Mouse (Mus musculus): ENCODE measurements around the gene Adora2b. TPM values are rescaled to one million over a fixed set of nuclear protein-coding genes. Genes with fewer than 3 reads are reported as not detected.

Adora2b gene
- polyA plus RNA-seq, 2 experiments = 0.42 to 1.2 TPM

DNA sequence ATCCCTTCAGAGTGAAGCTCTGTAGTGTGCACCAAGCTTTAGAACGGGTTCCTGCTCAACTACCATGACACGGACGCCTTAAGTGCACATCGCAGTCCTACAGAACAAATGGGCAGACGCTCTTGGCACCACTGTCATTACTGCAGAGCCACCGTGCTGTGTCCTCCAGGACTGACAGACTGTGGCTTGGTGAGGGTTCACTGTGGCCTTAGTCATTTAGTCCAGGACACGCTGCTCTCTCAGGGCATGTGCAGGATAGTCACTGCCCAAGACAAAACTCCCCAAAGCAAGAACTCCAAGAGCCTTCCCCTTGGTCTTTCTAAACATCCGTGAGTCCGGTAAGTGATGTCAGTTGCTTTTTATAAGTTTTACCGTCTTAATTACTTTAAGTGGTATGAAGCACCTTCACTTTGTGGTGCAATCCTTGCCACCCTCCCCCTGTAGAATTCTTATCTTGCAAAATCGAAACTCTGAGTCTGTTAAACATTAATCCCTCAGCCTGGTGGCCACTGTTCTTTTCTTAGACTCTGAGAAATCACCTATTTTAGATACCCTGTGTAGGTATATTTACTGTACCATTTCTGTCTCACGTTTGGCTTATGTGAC is 35.3 kb upstream of the Adora2b start:
- TF ChIP-seq CTCF (IDR thresholded peaks at IDR 0.05; ENCODE audit: low read depth) = no peak
- no peak for TF ChIP-seq EP300 (IDR thresholded peaks at IDR 0.05; ENCODE audit: low read depth)
- H3K9me3 ChIP-seq (ENCODE audit: control insufficient read depth, low read length) = no peaks in the 10 kb centered on the region
- DNase-seq (ENCODE audit: low read depth in 3 of 3, low spot score in 3 of 3) (no peak), ATAC-seq (ENCODE audit: insufficient read depth) (no peak)
- no peak overlapping the region for H3K4me2 ChIP-seq (ENCODE audit: low read depth)
- H3K9ac ChIP-seq (replicated peaks) = no peak overlapping the region
- WGBS (ENCODE audit: insufficient replicate concordance) = 82% methylated on average over 12 of the region's 12 CpGs
- no peaks in the 10 kb centered on the region for H3K4me1 ChIP-seq (replicated peaks; ENCODE audit: control insufficient read depth in 2 of 2, insufficient read depth in 2 of 2, low read length in 1 of 2)
- H3K27me3 ChIP-seq (ENCODE audit: control insufficient read depth, insufficient read depth, low read length) = no peaks in the 10 kb centered on the region
- no peak overlapping the region for H3K4me3 ChIP-seq (ENCODE audit: insufficient read depth in 1 of 2, low read depth in 2 of 2, low read length in 2 of 2)
- no peaks in the 10 kb centered on the region for H3K36me3 ChIP-seq (replicated peaks; ENCODE audit: control insufficient read depth, insufficient read depth, low read depth)
- H3K27ac ChIP-seq = no peak overlapping the region

DNA sequence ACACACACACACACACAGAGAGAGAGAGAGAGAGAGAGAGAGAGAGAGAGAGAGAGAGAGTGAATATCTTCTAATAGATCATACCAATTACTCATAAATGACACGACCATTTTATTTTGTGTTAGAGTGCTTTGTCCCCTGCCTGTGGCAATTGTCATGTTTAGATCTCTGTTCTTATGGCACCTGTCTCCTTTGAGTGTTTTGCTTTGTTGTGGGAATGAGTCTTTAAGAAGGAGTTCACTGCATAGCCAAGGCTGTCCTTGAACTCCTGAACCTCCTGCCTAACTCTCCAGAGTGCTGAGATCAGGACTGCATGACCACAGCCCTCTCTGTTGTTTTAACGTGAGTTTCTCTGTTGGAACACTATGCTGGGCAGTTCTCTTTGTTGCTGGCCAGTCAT is 33.7 kb upstream of the Adora2b start:
- Histone ChIP-seq H3K27ac (no peak overlapping the region), H3K4me1 (replicated peaks; ENCODE audit: control insufficient read depth in 2 of 2, insufficient read depth in 2 of 2, low read length in 1 of 2) (no peaks in the 10 kb centered on the region), H3K27me3 (ENCODE audit: control insufficient read depth, insufficient read depth, low read length) (no peaks in the 10 kb centered on the region), H3K36me3 (replicated peaks; ENCODE audit: control insufficient read depth, insufficient read depth, low read depth) (no peaks in the 10 kb centered on the region; the same call in 1 of the 2 replicates), H3K4me3 (ENCODE audit: insufficient read depth in 1 of 2, low read depth in 2 of 2, low read length in 2 of 2) (no peak overlapping the region), H3K9me3 (ENCODE audit: control insufficient read depth, low read length) (no peaks in the 10 kb centered on the region), H3K9ac (replicated peaks) (no peak overlapping the region), H3K4me2 (ENCODE audit: low read depth) (no peak overlapping the region)
- 74% methylated on average over 2 of the region's 2 CpGs for WGBS (ENCODE audit: insufficient replicate concordance)
- TF ChIP-seq CTCF (IDR thresholded peaks at IDR 0.05; ENCODE audit: low read depth) (no peak), EP300 (IDR thresholded peaks at IDR 0.05; ENCODE audit: low read depth) (no peak)
- ATAC-seq (ENCODE audit: insufficient read depth) (no peak), DNase-seq (ENCODE audit: low read depth in 3 of 3, low spot score in 3 of 3) (no peak)

DNA sequence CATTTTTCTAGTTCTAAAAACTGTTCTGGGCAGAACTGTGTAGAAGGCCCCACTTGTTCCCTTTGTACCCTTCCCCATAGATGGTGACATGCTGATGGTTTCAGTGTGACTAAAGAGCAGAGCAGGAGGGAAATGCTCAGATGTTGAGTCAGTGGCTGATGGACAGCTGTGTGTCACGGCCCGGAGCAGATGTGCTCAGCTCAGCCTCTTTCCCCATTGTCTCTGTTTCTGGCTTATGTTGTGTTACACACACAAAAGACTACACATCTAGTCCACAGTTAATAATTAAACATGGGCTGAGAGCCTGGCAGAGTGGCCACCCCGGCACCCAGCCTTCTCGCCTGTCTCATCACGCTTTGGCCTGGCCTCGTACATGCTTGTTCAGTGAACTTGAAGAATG is 31.0 kb upstream of the Adora2b start:
- WGBS (ENCODE audit: insufficient replicate concordance) = 76% methylated on average over 6 of the region's 6 CpGs
- Histone ChIP-seq H3K27me3 (ENCODE audit: control insufficient read depth, insufficient read depth, low read length) (no peaks in the 10 kb centered on the region), H3K4me1 (replicated peaks; ENCODE audit: control insufficient read depth in 2 of 2, insufficient read depth in 2 of 2, low read length in 1 of 2) (no peaks in the 10 kb centered on the region), H3K36me3 (replicated peaks; ENCODE audit: control insufficient read depth, insufficient read depth, low read depth) (no peaks in the 10 kb centered on the region; the same call in 1 of the 2 replicates), H3K4me2 (ENCODE audit: low read depth) (no peak overlapping the region), H3K4me3 (ENCODE audit: insufficient read depth in 1 of 2, low read depth in 2 of 2, low read length in 2 of 2) (no peak overlapping the region), H3K9ac (replicated peaks) (no peak overlapping the region), H3K27ac (no peak overlapping the region), H3K9me3 (ENCODE audit: control insufficient read depth, low read length) (no peaks in the 10 kb centered on the region)
- TF ChIP-seq CTCF (IDR thresholded peaks at IDR 0.05; ENCODE audit: low read depth) (no peak), EP300 (IDR thresholded peaks at IDR 0.05; ENCODE audit: low read depth) (no peak)
- DNase-seq (ENCODE audit: low read depth in 3 of 3, low spot score in 3 of 3) (no peak), ATAC-seq (ENCODE audit: insufficient read depth) (no peak)

DNA sequence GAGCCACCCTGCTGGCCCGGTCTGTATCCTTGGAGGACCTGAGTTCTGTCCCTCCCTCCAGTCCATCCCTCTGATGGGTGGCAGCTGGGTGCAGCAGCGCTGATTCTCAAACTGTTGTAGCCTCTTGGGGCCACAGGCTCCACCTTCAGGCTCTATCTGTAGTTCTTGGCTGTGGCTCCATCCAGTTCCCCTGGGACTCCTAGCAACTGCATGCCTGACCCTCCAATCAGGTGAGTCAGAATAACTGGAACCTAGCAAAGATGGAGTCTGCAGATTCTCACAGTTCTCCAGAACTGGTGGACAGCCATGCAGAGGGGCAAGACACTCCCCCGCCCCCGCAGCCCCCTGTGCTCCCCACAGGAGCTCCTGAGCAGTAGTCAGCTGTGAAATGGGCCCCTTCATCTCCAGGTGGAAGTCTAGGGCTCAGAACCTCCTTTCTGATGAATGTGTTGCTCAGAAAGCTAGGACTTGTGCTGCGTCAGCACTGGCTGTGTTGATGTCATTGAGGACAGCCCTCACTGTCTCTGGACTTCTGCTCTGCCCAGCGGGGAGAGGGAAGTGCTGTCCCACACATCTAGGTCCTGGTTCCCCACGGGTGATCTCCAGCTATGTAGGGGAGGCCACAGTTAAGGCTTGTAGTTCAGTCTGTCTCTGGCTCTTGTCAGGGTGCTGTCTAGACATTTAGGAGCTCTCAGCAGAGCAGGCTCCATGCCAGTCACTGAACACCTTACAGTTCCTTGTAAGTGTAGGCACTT is 27.9 kb upstream of the Adora2b start:
- Histone ChIP-seq H3K9me3 (ENCODE audit: control insufficient read depth, low read length) (no peaks in the 10 kb centered on the region), H3K4me2 (ENCODE audit: low read depth) (no peak overlapping the region), H3K27ac (no peak overlapping the region), H3K4me3 (ENCODE audit: insufficient read depth in 1 of 2, low read depth in 2 of 2, low read length in 2 of 2) (no peak overlapping the region), H3K4me1 (replicated peaks; ENCODE audit: control insufficient read depth in 2 of 2, insufficient read depth in 2 of 2, low read length in 1 of 2) (0 out of 4 replicates have a peak, but pooled peaks cover 0 to 4% of the 10 kb centered on the region in 2 experiments), H3K27me3 (ENCODE audit: control insufficient read depth, insufficient read depth, low read length) (no peaks in the 10 kb centered on the region), H3K9ac (replicated peaks) (no peak overlapping the region), H3K36me3 (replicated peaks; ENCODE audit: control insufficient read depth, insufficient read depth, low read depth) (no peaks in the 10 kb centered on the region; the same call in 1 of the 2 replicates)
- WGBS (ENCODE audit: insufficient replicate concordance) = 72% methylated on average over 7 of the region's 7 CpGs
- no peak for DNase-seq (ENCODE audit: low read depth in 3 of 3, low spot score in 3 of 3)
- ATAC-seq (ENCODE audit: insufficient read depth) = no peak
- TF ChIP-seq EP300 (IDR thresholded peaks at IDR 0.05; ENCODE audit: low read depth) (no peak), CTCF (IDR thresholded peaks at IDR 0.05; ENCODE audit: low read depth) (no peak)

DNA sequence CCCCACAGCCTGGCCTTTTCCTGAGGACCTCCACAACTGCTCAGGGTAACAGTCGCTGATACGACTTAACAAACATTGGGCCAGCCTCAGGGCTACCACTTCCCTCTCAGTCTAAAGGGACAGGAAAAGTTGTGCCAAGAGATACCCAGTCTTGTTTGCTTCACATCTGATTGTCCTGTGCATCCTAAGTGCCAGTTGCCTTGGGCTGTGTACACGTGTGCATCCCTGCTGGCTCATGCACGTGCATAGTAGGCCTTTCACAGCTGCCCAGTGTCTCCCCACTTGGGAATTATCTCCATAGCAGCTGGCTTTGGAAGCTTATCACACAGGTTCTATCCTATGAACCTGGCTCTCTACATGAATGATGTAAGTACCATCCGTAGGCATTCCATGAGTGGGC is 25.4 kb upstream of the Adora2b start:
- Histone ChIP-seq H3K36me3 (replicated peaks; ENCODE audit: control insufficient read depth, insufficient read depth, low read depth) (no peaks in the 10 kb centered on the region; the same call in 1 of the 2 replicates), H3K9ac (replicated peaks) (no peak overlapping the region), H3K9me3 (ENCODE audit: control insufficient read depth, low read length) (no peaks in the 10 kb centered on the region), H3K4me3 (ENCODE audit: insufficient read depth in 1 of 2, low read depth in 2 of 2, low read length in 2 of 2) (no peak overlapping the region), H3K27me3 (ENCODE audit: control insufficient read depth, insufficient read depth, low read length) (no peaks in the 10 kb centered on the region), H3K4me2 (ENCODE audit: low read depth) (no peak overlapping the region), H3K4me1 (replicated peaks; ENCODE audit: control insufficient read depth in 2 of 2, insufficient read depth in 2 of 2, low read length in 1 of 2) (0 out of 4 replicates have a peak, but pooled peaks cover 0 to 4% of the 10 kb centered on the region in 2 experiments), H3K27ac (no peak overlapping the region)
- no peak for ATAC-seq (ENCODE audit: insufficient read depth)
- DNase-seq (ENCODE audit: low read depth in 3 of 3, low spot score in 3 of 3) = no peak
- no peak for TF ChIP-seq EP300 (IDR thresholded peaks at IDR 0.05; ENCODE audit: low read depth)
- no peak for TF ChIP-seq CTCF (IDR thresholded peaks at IDR 0.05; ENCODE audit: low read depth)
- 45% methylated on average over 5 of the region's 5 CpGs for WGBS (ENCODE audit: insufficient replicate concordance)

Measured in liver, embryonic 14.5 days (tissue).